Mouse (Mus musculus): Measurements from ENCODE around the gene Hoxa11. TPM values are rescaled to one million over a fixed set of nuclear protein-coding genes. Genes with fewer than 3 reads are reported as not detected.
A peak's percentile ranks its signal among the peaks of the same experiment; 100 is the strongest.

Hoxa11 gene
- polyA plus RNA-seq, 1 experiment from 2014 or later, result not detected

GRCm38 (mm10) chr6:52217459-52217768, 28.2 kb downstream of the Hoxa11 start:
- no peak overlapping the region for H3K27ac ChIP-seq (replicated peaks)
- H3K36me3 ChIP-seq (replicated peaks), result no peaks in the 10 kb centered on the region
- peaks cover 100% of the 10 kb centered on the region for H3K27me3 ChIP-seq (replicated peaks; ENCODE audit: low read depth, poor library complexity, severe bottlenecking)
- peak; percentile 87 for DNase-seq (ENCODE audit: low spot score)
- H3K4me3 ChIP-seq, result peak overlapping the region; percentile 43
- 0% methylated on average over 25 of the region's 25 CpGs for WGBS
- H3K9me3 ChIP-seq, result no peaks in the 10 kb centered on the region
- peaks cover 25% of the 10 kb centered on the region for H3K4me1 ChIP-seq

GRCm38 (mm10) chr6:52216691-52217458, 28.7 kb downstream of the Hoxa11 start:
- Histone ChIP-seq H3K36me3 (replicated peaks) (no peaks in the 10 kb centered on the region), H3K27me3 (replicated peaks; ENCODE audit: low read depth, poor library complexity, severe bottlenecking) (peaks cover 100% of the 10 kb centered on the region), H3K4me1 (peaks cover 25% of the 10 kb centered on the region), H3K4me3 (peak overlapping the region; percentile 43), H3K27ac (replicated peaks) (no peak overlapping the region), H3K9me3 (no peaks in the 10 kb centered on the region)
- WGBS, result 2% methylated on average over 60 of the region's 60 CpGs
- no peak for DNase-seq (ENCODE audit: low spot score)

DNA sequence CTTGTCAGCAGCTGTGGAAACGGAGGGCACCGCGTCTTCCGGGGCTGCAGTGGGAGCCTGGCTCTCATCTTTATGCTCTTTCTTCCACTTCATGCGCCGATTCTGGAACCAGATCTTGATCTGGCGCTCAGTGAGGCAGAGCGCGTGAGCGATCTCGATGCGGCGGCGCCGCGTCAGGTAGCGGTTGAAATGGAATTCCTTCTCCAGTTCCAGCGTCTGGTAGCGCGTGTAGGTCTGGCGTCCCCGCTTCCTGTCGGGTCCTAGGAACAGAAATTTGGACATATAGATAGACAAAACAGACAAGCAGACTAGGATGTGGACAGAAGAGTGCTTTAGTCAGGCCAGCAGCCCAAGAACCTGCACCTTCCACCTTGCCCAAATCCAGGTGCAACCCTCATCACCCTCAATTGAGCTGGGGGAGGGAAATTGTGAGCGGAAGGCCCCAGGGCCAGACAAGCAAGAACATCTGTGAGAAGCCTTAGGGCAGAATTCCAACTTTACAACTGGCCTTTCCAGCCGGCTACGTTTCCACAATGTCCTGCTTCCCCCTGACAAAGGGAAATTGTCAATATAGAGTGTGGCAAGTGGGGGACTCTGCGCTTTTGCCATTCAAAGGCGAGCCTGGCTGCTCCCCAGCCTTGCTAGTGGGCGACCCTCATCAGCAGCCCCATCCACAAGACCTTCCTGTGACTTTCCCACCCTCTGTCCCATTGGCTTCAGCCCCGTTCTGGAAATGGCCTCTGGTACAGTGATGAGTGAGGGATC, 29.7 kb downstream of the Hoxa11 start:
- under 1% methylated on average over 30 of the region's 30 CpGs for WGBS
- peaks cover 100% of the 10 kb centered on the region for H3K27me3 ChIP-seq (replicated peaks; ENCODE audit: low read depth, poor library complexity, severe bottlenecking)
- no peaks in the 10 kb centered on the region for H3K36me3 ChIP-seq (replicated peaks)
- H3K4me1 ChIP-seq, result peaks cover 17% of the 10 kb centered on the region
- no peak overlapping the region; the same call in 1 of the 2 replicates for H3K4me3 ChIP-seq
- no peak overlapping the region for H3K27ac ChIP-seq (replicated peaks)
- no peaks in the 10 kb centered on the region for H3K9me3 ChIP-seq
- DNase-seq (ENCODE audit: low spot score), result no peak

DNA sequence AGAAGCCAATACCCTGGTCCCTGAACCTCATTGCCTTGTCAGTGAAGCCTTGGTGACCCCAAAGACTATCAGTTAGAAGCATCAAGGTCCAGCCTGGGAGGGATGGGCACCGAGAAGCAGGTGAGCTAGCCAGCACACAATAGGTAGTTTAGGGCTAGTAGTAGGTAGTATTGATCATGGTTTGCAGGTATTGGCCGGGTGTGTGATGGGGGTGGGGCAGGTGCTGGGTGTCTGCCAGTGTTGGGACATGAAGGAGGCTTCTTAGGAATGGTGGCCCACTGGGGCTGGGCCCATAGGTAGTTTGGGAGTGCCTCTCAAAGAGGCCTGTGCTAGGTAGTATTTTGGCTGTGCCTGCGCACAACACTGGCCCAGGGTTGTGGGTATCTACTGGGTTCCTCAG, 30.5 kb downstream of the Hoxa11 start:
- 8% methylated on average over 3 of the region's 3 CpGs for WGBS
- no peak for DNase-seq (ENCODE audit: low spot score)
- H3K27me3 ChIP-seq (replicated peaks; ENCODE audit: low read depth, poor library complexity, severe bottlenecking), result peaks cover 100% of the 10 kb centered on the region
- H3K36me3 ChIP-seq (replicated peaks), result no peaks in the 10 kb centered on the region
- H3K4me1 ChIP-seq, result peaks cover 17% of the 10 kb centered on the region
- no peaks in the 10 kb centered on the region for H3K9me3 ChIP-seq
- no peak overlapping the region for H3K4me3 ChIP-seq
- no peak overlapping the region for H3K27ac ChIP-seq (replicated peaks)

GRCm38 (mm10) chr6:52214271-52214670, 31.3 kb downstream of the Hoxa11 start:
- no peak for DNase-seq (ENCODE audit: low spot score)
- peaks cover 17% of the 10 kb centered on the region for H3K4me1 ChIP-seq
- 10% methylated on average over 5 of the region's 5 CpGs for WGBS
- H3K4me3 ChIP-seq, result no peak overlapping the region
- no peaks in the 10 kb centered on the region for H3K36me3 ChIP-seq (replicated peaks)
- peaks cover 100% of the 10 kb centered on the region for H3K27me3 ChIP-seq (replicated peaks; ENCODE audit: low read depth, poor library complexity, severe bottlenecking)
- H3K9me3 ChIP-seq, result no peaks in the 10 kb centered on the region
- H3K27ac ChIP-seq (replicated peaks), result no peak overlapping the region

GRCm38 (mm10) chr6:52213119-52213986, 32.3 kb downstream of the Hoxa11 start, which contains the start of the genes Hoxa3 and Gm28308:
TSS of gene Hoxa3 (minus strand) at chr6:52213336.
TSS of gene Gm28308 (minus strand) at chr6:52213339.
- DNase-seq (ENCODE audit: low spot score), result no peak
- no peak within 1 kb of the TSS for H3K27ac ChIP-seq (replicated peaks)
- no peaks in the 10 kb centered on the region for H3K36me3 ChIP-seq (replicated peaks)
- no peaks in the 10 kb centered on the region for H3K9me3 ChIP-seq
- 2% methylated on average over 38 of the region's 38 CpGs for WGBS
- H3K4me1 ChIP-seq, result peaks cover 22% of the 10 kb centered on the region
- peak within 1 kb of the TSS; percentile 9; the same call in 1 of the 2 replicates for H3K4me3 ChIP-seq
- peaks cover 100% of the 10 kb centered on the region for H3K27me3 ChIP-seq (replicated peaks; ENCODE audit: low read depth, poor library complexity, severe bottlenecking)

DNA sequence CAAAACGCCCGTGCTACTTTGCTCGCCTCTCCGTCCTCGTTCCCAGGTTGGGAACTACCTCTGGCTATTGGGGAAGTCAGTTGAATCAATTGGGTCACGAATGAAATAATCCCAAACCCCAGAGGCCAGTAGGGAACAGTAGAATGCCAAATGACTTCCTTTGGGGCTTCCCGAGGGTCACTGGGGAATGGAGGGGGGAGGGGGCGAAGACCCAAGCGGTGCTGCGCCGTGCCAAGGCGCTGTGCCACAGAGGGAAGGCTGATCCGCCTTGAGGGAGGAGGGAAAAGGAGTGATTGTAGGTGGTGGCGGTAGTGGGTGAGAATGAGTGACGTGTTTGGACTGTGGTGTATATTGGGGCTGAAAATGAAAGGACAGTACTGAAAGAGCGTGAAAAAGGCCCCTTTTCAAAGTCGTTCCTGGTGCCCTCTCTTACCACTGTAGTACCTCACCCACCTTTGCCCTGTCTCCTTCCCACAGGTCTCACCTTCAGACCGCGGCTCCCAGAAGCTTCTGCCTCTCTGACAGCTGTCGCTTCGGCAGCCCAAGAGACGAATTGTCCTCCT, 33.0 kb downstream of the Hoxa11 start:
- Histone ChIP-seq H3K4me1 (peaks cover 20% of the 10 kb centered on the region), H3K36me3 (replicated peaks) (no peaks in the 10 kb centered on the region), H3K27ac (replicated peaks) (no peak overlapping the region), H3K9me3 (no peaks in the 10 kb centered on the region), H3K27me3 (replicated peaks; ENCODE audit: low read depth, poor library complexity, severe bottlenecking) (peaks cover 100% of the 10 kb centered on the region), H3K4me3 (no peak overlapping the region)
- WGBS, result 2% methylated on average over 22 of the region's 22 CpGs
- no peak for DNase-seq (ENCODE audit: low spot score)

GRCm38 (mm10) chr6:52211961-52212360, 33.6 kb downstream of the Hoxa11 start:
- Histone ChIP-seq H3K4me1 (peaks cover 13% of the 10 kb centered on the region), H3K27ac (replicated peaks) (no peak overlapping the region), H3K9me3 (no peaks in the 10 kb centered on the region), H3K4me3 (no peak overlapping the region), H3K36me3 (replicated peaks) (no peaks in the 10 kb centered on the region), H3K27me3 (replicated peaks; ENCODE audit: low read depth, poor library complexity, severe bottlenecking) (peaks cover 100% of the 10 kb centered on the region)
- 3% methylated on average over 13 of the region's 13 CpGs for WGBS
- DNase-seq (ENCODE audit: low spot score), result no peak

- Histone ChIP-seq H3K9me3 (no peaks in the 10 kb centered on the region), H3K36me3 (replicated peaks) (no peaks in the 10 kb centered on the region), H3K4me3 (0 out of 2 replicates have a peak overlapping the region, but pooled peaks have one; percentile 20), H3K27me3 (replicated peaks; ENCODE audit: low read depth, poor library complexity, severe bottlenecking) (peaks cover 100% of the 10 kb centered on the region), H3K27ac (replicated peaks) (no peak overlapping the region), H3K4me1 (peaks cover 10% of the 10 kb centered on the region; the same call in 1 of the 2 replicates)
- peak; percentile 85 for DNase-seq (ENCODE audit: low spot score)
- under 1% methylated on average over 37 of the region's 37 CpGs for WGBS
Measured at GRCm38 (mm10) chr6:52211170-52211935, 34.3 kb downstream of the Hoxa11 start.

DNA sequence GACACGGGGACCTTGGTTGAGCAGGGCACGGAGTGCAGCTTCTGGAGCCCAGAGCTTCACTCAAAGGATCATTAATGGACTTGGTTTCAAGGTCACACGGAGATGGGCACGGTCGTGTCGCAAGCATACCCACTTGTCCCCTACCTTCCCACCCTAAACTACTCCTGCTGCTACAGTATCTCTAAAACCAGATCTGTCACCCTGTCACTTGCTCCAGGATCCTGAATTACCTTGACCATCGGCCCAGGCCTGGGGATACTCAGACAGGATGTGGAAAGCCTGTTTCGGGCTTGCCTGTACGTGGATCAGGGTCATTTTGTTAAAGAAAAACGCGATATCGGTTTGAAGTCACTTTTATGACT, 35.9 kb downstream of the Hoxa11 start:
- Histone ChIP-seq H3K9me3 (no peaks in the 10 kb centered on the region), H3K36me3 (replicated peaks) (no peaks in the 10 kb centered on the region), H3K4me1 (peaks cover 10% of the 10 kb centered on the region; the same call in 1 of the 2 replicates), H3K27me3 (replicated peaks; ENCODE audit: low read depth, poor library complexity, severe bottlenecking) (peaks cover 100% of the 10 kb centered on the region), H3K4me3 (no peak overlapping the region), H3K27ac (replicated peaks) (no peak overlapping the region)
- DNase-seq (ENCODE audit: low spot score), result peak; percentile 42
- whole genome bisulfite sequencing, result 6% methylated on average over 12 of the region's 12 CpGs

DNA sequence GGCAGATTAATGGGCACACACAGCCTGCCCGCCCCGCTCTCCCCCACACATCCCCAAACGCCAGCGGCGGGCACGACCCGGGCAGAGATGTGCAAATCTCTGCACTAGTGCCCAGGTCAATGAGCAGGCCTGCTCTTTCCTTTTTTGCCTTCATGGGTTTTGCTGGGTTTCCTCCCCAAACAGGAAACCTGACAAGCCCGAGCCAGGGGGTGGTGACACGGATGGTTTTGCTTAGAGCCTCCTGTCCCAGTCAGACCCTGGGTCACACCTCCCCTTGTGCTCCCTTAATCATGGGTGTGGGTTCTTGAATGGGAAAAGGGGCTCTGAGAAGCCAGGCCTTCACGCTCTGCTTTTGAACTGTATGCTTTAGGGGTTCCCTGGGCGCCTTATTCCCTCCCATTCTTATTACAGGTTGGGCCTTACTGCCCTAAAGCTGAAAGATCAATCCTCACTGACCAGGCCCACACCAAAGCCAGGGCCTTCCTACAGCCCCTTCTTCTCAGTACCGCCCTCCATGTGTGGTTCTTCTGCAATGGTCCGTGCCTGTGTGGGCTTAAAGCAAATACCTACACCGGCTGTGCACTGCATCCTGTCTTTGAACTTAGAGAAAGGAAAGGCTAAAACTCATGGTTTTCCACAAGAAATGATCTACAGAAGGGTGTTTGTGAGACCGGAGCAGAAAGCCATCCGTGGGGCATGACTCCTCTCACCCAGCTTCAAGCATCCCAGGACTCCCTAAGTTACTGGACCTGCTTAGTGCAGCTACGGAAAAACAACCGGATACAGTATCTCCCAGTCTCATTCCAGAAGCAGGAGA, 36.5 kb downstream of the Hoxa11 start:
- H3K27me3 ChIP-seq (replicated peaks; ENCODE audit: low read depth, poor library complexity, severe bottlenecking), result peaks cover 100% of the 10 kb centered on the region
- H3K36me3 ChIP-seq (replicated peaks), result no peaks in the 10 kb centered on the region
- H3K9me3 ChIP-seq, result no peaks in the 10 kb centered on the region
- peaks cover 15% of the 10 kb centered on the region for H3K4me1 ChIP-seq
- peak overlapping the region; percentile 21 for H3K4me3 ChIP-seq
- 3% methylated on average over 18 of the region's 18 CpGs for WGBS
- peak; percentile 42 for DNase-seq (ENCODE audit: low spot score)
- H3K27ac ChIP-seq (replicated peaks), result no peak overlapping the region
